Mouse (Mus musculus): Measurements from ENCODE around the gene Pld1.
"Not testable (repeated sequence)": the region's sequence is repeated elsewhere in the genome, so short reads cannot be mapped to it uniquely, and the experiment has no call there.

GRCm38 (mm10) chr3:27945397-27945796 lies 6.9 kb downstream of the Pld1 start:
- not testable (repeated sequence) for TF ChIP-seq POLR2A (IDR thresholded peaks at IDR 0.05; ENCODE audit: borderline replicate concordance, extremely low read depth, low read depth, low read length); CTCF (IDR thresholded peaks at IDR 0.05; ENCODE audit: insufficient read depth, low read length)
